Mouse (Mus musculus): ENCODE results near the gene Sf3b1.
"Not testable (repeated sequence)": the region's sequence is repeated elsewhere in the genome, so short reads cannot be mapped to it uniquely, and the experiment has no call there.

Gene Sf3b1

DNA sequence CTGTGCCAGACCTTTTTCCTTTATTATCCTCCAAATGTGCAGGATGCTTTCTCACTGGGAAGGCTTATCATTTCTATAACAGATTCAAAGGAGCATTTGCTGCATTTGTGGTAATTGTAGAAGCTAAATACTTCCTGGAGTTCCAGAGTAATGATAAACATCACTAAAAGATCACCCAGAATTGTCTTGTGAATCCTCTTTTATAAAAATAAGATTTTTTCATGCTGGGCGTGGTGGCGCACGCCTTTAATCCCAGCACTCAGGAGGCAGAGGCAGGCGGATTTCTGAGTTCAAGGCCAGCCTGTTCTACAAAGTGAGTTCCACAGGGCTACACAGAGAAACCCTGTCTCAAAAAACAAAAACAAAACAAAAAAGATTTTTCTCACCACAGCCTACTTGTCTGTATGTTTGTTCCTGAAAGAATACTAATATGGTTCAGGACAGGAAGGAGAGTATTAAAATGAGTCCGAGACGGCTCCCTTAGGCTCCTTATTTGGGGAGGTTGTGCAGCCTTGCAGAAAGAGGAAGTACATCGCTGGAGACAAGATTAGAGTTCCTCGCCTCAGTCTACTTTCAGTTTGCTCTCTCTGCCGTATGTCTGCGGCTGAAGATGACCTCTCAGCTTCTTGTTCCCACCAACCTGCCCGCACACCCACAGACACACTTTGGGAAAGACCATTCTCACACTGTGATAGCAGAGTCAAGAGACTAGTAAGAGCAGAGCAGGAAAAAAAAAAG lies 1.4 kb upstream of the Sf3b1 start:
- DNase-seq (ENCODE audit: low spot score in 2 of 2), result peak; percentile 40 to 69

DNA sequence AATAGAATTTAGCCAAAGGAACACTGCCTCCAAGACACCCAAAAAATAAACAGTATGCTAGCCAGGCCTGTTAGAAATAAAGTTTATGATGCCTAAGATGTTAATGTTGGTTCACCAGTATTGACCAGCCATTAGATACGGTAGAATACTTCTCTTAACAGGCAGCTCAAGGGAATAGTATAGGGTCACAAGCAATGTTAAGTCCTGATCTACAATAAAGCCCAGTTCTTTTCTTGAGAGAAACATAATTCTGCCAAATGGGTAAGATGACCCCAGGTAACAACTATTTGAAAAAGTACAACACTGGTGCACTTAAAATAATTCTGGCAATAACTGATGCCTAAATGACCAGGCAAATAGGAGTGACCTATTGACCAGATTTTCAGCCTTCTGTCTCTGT lies 685 bp upstream of the Sf3b1 start:
- DNase-seq (ENCODE audit: low spot score in 2 of 2), result no peak

- DNase-seq (ENCODE audit: low spot score in 2 of 2), result no peak
These were observed 633 bp downstream of the Sf3b1 start for GRCm38 (mm10) chr1:55026444-55027252.

GRCm38 (mm10) chr1:55025656-55026430 lies 1.4 kb downstream of the Sf3b1 start:
- no peak for DNase-seq (ENCODE audit: low spot score in 2 of 2)

GRCm38 (mm10) chr1:55021907-55022306 lies 5.4 kb downstream of the Sf3b1 start:
- DNase-seq (ENCODE audit: low spot score in 2 of 2), result no peak

DNA sequence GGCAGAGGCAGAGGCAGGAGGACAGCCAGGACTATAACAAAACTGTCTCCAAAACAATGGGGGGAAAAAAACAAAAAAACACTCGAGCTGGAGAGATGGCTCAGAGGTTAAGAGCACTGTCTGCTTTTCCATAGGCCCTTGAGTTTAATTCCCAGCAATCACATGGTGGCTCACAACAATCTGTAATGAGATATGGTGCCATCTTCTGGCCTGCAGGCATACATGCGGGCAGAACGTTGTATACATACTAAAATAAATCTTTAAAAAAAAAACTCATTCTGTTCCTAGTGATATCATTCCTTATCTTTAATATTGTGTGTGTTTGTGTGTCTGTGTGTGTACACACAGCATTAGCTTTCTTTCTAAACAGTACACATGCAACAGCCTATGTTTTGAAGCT lies 14.8 kb downstream of the Sf3b1 start:
- no peak for DNase-seq (ENCODE audit: low spot score in 2 of 2)

DNA sequence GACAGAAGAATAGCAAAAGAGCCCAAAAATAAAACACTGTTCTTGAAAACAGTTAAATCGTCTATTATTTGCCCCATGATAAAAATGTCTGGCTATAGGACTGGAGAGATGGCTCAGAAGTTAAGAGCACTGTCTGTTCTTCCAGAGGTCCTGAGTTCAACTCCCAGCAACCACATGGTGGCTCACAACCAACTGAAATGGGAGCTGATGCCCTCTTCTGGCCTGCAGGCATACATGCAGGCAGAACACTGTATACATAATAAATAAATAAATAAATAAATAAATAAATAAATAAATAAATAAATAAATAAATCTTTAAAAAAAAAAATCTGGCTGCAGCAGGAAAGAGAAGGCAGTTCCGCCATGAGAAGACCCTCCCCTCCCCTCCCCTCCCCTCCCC lies 19.0 kb downstream of the Sf3b1 start:
- not testable (repeated sequence) for DNase-seq (ENCODE audit: low spot score in 2 of 2)

DNA sequence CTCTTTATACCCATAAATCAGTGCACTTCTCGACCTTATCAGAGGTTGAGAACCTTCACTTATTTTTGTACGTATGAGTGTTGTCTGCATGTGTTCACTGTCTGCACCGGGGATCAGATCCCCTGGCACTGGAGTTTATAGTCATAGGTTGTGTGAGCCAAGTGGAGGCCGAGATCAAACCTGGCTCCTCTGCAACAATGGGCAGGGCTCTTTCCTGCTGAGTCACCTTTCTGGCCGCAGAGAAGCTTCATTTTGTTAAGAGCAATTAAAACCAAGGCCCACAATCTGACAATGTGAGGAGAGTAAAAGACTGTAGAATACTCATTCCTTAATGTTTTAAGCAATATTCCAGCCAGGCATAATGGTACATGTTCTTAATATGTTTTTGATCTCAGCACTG lies 33.7 kb downstream of the Sf3b1 start:
- DNase-seq (ENCODE audit: low spot score in 2 of 2), result no peak

DNA sequence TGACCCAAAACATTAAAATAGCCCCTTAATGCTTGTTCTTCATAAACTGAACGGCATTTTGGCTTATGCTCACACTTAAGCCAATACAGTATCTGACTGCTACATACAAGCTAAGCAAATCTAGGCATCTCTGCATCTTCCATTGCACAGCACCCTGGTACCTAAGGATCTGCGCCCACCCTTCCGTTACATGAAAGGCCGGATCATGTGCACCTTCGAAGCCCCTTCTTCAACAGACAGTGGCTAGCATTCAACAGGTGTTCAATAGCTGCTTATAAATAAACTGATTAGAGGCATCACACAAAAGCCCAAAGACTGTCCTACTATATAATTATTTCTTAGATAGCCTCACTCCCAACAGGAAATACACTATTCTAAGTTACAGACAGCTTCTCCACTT lies 41.0 kb downstream of the Sf3b1 start:
- DNase-seq (ENCODE audit: low spot score in 2 of 2), result no peak

DNA sequence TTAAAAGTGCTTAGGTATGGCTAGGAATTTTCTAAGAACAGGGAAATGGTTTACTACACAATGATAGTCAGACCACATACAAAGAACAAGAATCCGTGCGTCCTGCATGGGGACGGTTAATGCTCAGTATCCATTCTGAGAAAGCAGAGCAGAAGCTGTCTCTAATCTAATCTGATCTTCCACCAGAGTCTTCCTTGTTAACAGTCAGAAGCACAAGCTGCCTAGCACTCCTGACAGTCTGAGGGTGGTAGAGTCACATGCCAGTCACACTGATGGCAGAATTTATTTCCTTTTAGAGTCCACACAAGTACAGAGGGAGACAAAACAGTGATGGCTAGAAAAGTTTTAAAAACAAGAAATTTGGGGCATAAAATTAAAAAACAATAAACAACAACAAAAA lies 41.5 kb downstream of the Sf3b1 start:
- no peak for DNase-seq (ENCODE audit: low spot score in 2 of 2)

GRCm38 (mm10) chr1:54984154-54984553 lies 43.1 kb downstream of the Sf3b1 start:
- no peak for DNase-seq (ENCODE audit: low spot score in 2 of 2)

DNA sequence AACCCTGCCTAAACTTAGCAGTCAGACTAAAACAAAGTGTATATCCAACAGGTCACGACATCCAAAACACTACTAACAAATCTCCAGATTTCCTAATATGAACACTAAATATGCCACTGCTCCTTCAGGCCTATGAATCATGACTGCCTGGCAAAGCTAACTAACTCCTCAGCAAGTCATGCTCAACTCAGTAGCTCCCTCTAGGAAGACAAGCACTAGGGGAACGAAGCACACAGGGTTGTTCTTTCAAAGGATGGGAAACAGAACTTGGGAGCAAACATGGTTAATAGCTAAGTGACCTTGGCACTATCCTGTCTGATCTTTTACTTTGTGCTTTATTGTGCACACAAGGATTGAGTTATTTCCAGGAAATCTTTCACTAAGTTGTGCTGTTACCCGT lies 43.9 kb downstream of the Sf3b1 start:
- DNase-seq (ENCODE audit: low spot score in 2 of 2), result no peak

- DNase-seq (ENCODE audit: low spot score in 2 of 2), result no peak
These were observed 44.6 kb downstream of the Sf3b1 start for GRCm38 (mm10) chr1:54982636-54983035.

GRCm38 (mm10) chr1:54979226-54979984 lies 47.9 kb downstream of the Sf3b1 start:
- no peak for DNase-seq (ENCODE audit: low spot score in 2 of 2)

DNA sequence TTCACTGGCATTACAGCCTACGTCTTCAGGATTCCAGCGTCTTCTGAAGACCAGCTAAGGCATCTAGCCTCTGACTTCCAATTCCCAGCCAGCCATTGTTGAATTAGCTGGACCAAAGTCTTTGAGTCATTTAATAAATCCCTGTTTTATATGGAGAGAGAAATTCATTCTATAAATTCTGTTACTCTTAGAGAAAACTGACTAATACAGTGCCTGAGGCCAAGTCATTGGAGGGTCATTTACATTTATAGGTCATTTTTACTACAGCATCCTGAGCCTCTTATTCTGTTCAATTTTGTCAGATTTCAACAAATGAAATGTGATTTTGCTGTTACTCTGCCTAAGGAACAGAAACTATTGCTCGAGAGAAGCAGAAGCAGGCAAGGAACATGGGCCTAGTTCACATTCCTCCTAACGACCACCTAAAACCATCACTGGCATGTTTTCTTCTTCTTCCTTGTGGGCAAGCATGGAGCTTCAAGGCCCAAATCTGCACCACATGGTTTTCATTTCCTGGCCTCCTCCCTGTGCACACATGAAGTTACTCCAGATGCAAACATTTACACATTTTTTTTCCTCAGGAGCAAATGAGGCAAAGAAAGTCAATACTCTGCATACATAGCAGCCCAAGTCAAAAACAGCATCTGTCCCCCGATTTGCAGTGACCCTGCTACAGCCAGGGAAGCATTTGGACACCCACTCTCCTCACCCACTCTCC lies 55.4 kb downstream of the Sf3b1 start:
- no peak for DNase-seq (ENCODE audit: low spot score in 2 of 2)

DNA sequence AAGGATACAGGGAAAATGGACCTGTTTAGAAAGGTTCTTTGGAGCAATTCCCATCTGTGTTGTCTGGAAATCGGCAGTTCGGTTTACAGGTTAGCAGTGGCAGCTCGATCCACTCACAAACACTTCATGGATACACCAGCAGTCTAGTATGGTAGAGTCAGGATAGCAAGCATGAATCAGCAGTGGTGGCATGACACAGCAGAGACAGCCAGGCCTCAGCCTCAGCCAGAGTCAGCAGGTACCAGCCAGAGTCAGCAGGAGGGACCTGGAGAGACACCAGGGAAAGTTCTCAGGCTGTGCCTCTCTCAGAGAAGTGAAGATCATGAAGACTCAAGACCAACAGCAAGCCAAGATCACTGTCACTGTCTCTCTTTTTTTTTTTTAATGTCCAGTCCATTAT lies 60.4 kb downstream of the Sf3b1 start:
- DNase-seq (ENCODE audit: low spot score in 2 of 2), result no peak

- DNase-seq (ENCODE audit: low spot score in 2 of 2), result no peak
These were observed 61.9 kb downstream of the Sf3b1 start for GRCm38 (mm10) chr1:54965159-54965995.

GRCm38 (mm10) chr1:54961724-54962123 lies 65.6 kb downstream of the Sf3b1 start:
- DNase-seq (ENCODE audit: low spot score in 2 of 2), result no peak

GRCm38 (mm10) chr1:54960613-54961165 lies 66.6 kb downstream of the Sf3b1 start:
- no peak for DNase-seq (ENCODE audit: low spot score in 2 of 2)

DNA sequence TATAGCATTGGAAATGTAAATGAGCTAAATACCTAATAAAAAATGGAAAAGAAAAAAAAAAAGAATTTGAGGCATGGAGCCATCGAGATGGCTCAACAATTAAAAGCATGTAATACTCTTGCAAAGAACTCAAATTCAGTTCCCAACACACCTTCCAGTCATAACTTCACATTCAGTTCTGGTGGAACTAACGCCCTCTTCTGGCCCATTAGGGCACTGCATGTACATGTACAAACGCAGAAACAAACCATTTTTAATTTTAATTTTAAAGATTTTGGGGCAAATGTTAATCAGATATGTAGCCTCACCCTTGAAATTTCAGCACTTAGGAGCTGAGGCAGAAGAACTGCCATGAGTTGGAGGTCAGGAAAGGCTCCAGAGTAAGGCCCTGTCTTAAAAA lies 68.8 kb downstream of the Sf3b1 start:
- no peak for DNase-seq (ENCODE audit: low spot score in 2 of 2)

Data from spleen, postnatal 4 days (tissue).